Mouse (Mus musculus) lung, adult 2 months (tissue): ENCODE measurements at regions not wholly inside any gene's neighbourhood (a gene's known extent, or its start where the extent isn't known, plus 50 kb on each side); places are given as distances from the start of the nearest gene placed in this dataset.

ENCODE experiments used
- DNase-seq: peaks from one replicate; pipeline ENCODE4 v3.0.0; 2022
- H3K4me1 ChIP-seq: fragments of 200-500 bp; 2 replicates; pipeline ENCODE4 v1.6.1; 2011; ENCODE audit warnings: low read length; ENCODE audit not compliant: control insufficient read depth, insufficient read depth
- H3K4me3 ChIP-seq: fragments of 200-500 bp; replicated peaks from 2 replicates; pipeline ENCODE3; 2011; ENCODE audit warnings: low read depth, mild to moderate bottlenecking, control low read depth, low read length; ENCODE audit errors: extremely low read depth
- CTCF ChIP-seq: fragments of 200-500 bp; IDR thresholded peaks from 2 replicates; pipeline ENCODE4 v1.5.1; 2011; ENCODE audit warnings: mild to moderate bottlenecking, low read length, control low read depth; ENCODE audit not compliant: insufficient read depth
- POLR2A ChIP-seq: fragments of 200-500 bp; IDR thresholded peaks from 2 replicates; pipeline ENCODE4 v1.6.1; 2011; ENCODE audit warnings: low read depth, mild to moderate bottlenecking, control low read depth, low read length, borderline replicate concordance; ENCODE audit errors: extremely low read depth
- WGBS: fragments of 180-500 bp; shearing (Covaris S2); methylation state at CpG from one replicate; pipeline ENCODE4 v1.1.7; 2018; 5-methylcytosine and 5-hydroxymethylcytosine counted together

GRCm38 (mm10) chr1:24972681-24973080, 294.3 kb downstream of the Lmbrd1 start:
- Histone ChIP-seq H3K4me1 (no peaks in the 10 kb centered on the region), H3K4me3 (no peak overlapping the region)
- WGBS, result 49% methylated on average over 2 of the region's 2 CpGs
- no peak for DNase-seq
- TF ChIP-seq POLR2A (no peak), CTCF (no peak)

GRCm38 (mm10) chr1:25008456-25009169, 330.2 kb downstream of the Lmbrd1 start:
- no peak for TF ChIP-seq CTCF
- no peak for TF ChIP-seq POLR2A
- Histone ChIP-seq H3K4me1 (no peaks in the 10 kb centered on the region), H3K4me3 (no peak overlapping the region)
- WGBS, result 32% methylated on average over 8 of the region's 8 CpGs
- DNase-seq, result no peak

GRCm38 (mm10) chr1:25012754-25013153, 334.3 kb downstream of the Lmbrd1 start:
- DNase-seq, result no peak
- Histone ChIP-seq H3K4me3 (no peak overlapping the region), H3K4me1 (no peaks in the 10 kb centered on the region)
- TF ChIP-seq CTCF (no peak), POLR2A (no peak)
- 83% methylated on average over 1 of the region's 1 CpGs for WGBS
